Mouse (Mus musculus): ENCODE results near the gene Vps37c. TPM values are rescaled to one million over a fixed set of nuclear protein-coding genes. Genes with fewer than 3 reads are reported as not detected.

Gene Vps37c
- polyA plus RNA-seq, 1 experiment = 14.8 TPM

DNA sequence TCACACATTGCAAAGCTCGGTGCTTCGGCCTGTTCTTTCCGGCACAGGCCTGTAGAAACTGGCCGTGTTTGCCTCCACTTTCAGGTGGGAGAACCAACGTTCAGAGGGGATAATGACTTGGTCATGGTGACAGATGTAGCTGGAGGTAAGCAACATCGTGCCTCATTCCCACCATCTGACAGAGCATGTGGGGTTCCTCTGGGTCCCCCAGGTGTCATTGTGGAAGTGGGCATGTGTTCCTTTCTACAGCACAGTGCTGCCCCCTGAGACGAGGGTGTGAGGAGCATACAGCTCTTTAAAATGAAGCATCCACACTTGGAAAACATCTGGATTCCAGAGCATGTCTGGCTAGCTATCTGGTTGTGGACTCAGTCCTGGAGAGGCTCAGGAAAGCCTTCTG lies 46.0 kb downstream of the Vps37c start:
- Histone ChIP-seq H3K27ac (ENCODE audit: insufficient read depth, low read length) (no peak overlapping the region), H3K4me1 (ENCODE audit: control insufficient read depth, insufficient read depth, low read length) (no peaks in the 10 kb centered on the region), H3K4me3 (ENCODE audit: insufficient read depth, low read length) (no peak overlapping the region)
- TF ChIP-seq POLR2A (IDR thresholded peaks at IDR 0.05; ENCODE audit: low read depth, low read length) (no peak), CTCF (IDR thresholded peaks at IDR 0.05; ENCODE audit: borderline replicate concordance, insufficient read depth, low read length) (no peak)

DNA sequence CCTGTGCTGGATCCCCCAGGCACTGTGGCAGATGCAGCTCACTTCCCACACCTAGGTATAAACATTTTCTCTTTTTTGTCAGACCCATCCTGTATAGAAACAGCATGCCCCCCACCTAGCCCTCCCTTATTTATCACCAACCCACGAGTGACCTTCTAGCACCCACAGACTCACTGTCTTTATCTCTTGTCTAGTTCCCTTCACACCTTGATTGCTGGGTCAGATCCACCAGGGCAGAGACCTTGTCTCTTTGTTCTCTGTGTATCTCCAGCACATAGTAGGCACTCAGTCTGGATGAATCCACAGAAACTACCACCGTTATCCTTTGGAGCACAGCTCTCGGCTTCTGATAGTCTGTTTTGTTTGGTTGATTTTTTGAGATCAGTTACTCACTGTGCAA lies 46.5 kb downstream of the Vps37c start:
- TF ChIP-seq POLR2A (IDR thresholded peaks at IDR 0.05; ENCODE audit: low read depth, low read length) (no peak), CTCF (IDR thresholded peaks at IDR 0.05; ENCODE audit: borderline replicate concordance, insufficient read depth, low read length) (no peak)
- Histone ChIP-seq H3K27ac (ENCODE audit: insufficient read depth, low read length) (no peak overlapping the region), H3K4me3 (ENCODE audit: insufficient read depth, low read length) (no peak overlapping the region), H3K4me1 (ENCODE audit: control insufficient read depth, insufficient read depth, low read length) (no peaks in the 10 kb centered on the region)

DNA sequence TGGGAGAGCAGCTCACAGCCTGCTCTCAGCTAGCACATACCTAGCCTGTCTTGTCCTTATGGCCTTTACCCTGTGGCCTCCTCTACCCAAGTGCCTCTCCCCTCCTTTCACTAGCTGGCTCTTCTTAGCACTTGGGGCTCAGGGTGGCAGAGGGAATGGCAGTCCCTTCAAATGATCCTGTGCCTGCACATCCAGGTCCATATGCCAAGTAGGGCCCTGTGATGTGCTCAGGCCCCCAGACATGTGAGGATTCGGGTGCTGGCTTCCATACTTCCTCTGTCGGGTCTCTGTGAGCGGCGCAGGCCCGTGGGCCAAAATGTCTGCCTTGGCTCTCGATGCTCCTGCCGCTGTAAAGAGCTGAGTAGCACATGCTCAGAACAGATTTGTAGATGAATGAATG lies 47.3 kb downstream of the Vps37c start:
- Histone ChIP-seq H3K27ac (ENCODE audit: insufficient read depth, low read length) (no peak overlapping the region), H3K4me3 (ENCODE audit: insufficient read depth, low read length) (no peak overlapping the region), H3K4me1 (ENCODE audit: control insufficient read depth, insufficient read depth, low read length) (peaks cover 4% of the 10 kb centered on the region; the same call in 1 of the 2 replicates)
- no peak for TF ChIP-seq POLR2A (IDR thresholded peaks at IDR 0.05; ENCODE audit: low read depth, low read length)
- no peak for TF ChIP-seq CTCF (IDR thresholded peaks at IDR 0.05; ENCODE audit: borderline replicate concordance, insufficient read depth, low read length)

GRCm38 (mm10) chr19:10738038-10738437 lies 49.5 kb downstream of the Vps37c start:
- H3K4me1 ChIP-seq (ENCODE audit: control insufficient read depth, insufficient read depth, low read length) = peaks cover 11% of the 10 kb centered on the region
- H3K27ac ChIP-seq (ENCODE audit: insufficient read depth, low read length) = no peak overlapping the region
- H3K4me3 ChIP-seq (ENCODE audit: insufficient read depth, low read length) = no peak overlapping the region
- no peak for TF ChIP-seq POLR2A (IDR thresholded peaks at IDR 0.05; ENCODE audit: low read depth, low read length)
- no peak for TF ChIP-seq CTCF (IDR thresholded peaks at IDR 0.05; ENCODE audit: borderline replicate concordance, insufficient read depth, low read length)

- Histone ChIP-seq H3K27ac (ENCODE audit: insufficient read depth, low read length) (no peak within 1 kb of the TSS), H3K4me3 (ENCODE audit: insufficient read depth, low read length) (no peak within 1 kb of the TSS), H3K4me1 (ENCODE audit: control insufficient read depth, insufficient read depth, low read length) (peaks cover 11% of the 10 kb centered on the region)
- no peak for TF ChIP-seq POLR2A (IDR thresholded peaks at IDR 0.05; ENCODE audit: low read depth, low read length)
- no peak for TF ChIP-seq CTCF (IDR thresholded peaks at IDR 0.05; ENCODE audit: borderline replicate concordance, insufficient read depth, low read length)
These were observed 50.3 kb downstream of the Vps37c start, which contains the start of gene Cd5 for GRCm38 (mm10) chr19:10738811-10739210. Gene Cd5 (minus strand): TSS chr19:10739002.

DNA sequence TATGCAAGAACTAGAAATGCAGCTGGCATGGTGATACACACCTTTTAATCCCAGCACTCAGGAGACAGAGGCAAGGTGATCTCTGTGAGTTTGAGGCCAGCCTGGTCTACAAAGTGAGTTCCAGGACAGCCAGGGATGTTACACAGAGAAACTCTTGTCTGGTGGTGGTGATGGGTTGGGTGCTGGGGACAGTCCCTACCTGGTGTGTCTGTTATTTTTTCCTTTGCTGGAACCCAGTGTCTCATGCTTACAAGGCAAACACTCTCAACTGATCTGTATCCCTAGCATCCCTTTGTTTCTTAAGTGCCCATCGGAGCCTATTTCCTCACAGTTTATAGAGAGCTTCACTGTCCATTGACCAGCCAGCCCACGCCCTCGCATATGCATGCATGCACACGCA lies 51.4 kb downstream of the Vps37c start:
- H3K4me1 ChIP-seq (ENCODE audit: control insufficient read depth, insufficient read depth, low read length) = peaks cover 11% of the 10 kb centered on the region

GRCm38 (mm10) chr19:10740641-10741440 lies 52.3 kb downstream of the Vps37c start:
- H3K4me3 ChIP-seq (ENCODE audit: insufficient read depth, low read length) = no peak overlapping the region
- peaks cover 11% of the 10 kb centered on the region for H3K4me1 ChIP-seq (ENCODE audit: control insufficient read depth, insufficient read depth, low read length)
- H3K27ac ChIP-seq (ENCODE audit: insufficient read depth, low read length) = no peak overlapping the region
- TF ChIP-seq CTCF (IDR thresholded peaks at IDR 0.05; ENCODE audit: borderline replicate concordance, insufficient read depth, low read length) (no peak), POLR2A (IDR thresholded peaks at IDR 0.05; ENCODE audit: low read depth, low read length) (no peak)

More for the DNA sequence above, 51.4 kb downstream of the Vps37c start:
- Histone ChIP-seq H3K4me3 (ENCODE audit: insufficient read depth, low read length) (no peak overlapping the region), H3K27ac (ENCODE audit: insufficient read depth, low read length) (no peak overlapping the region)
- TF ChIP-seq POLR2A (IDR thresholded peaks at IDR 0.05; ENCODE audit: low read depth, low read length) (no peak), CTCF (IDR thresholded peaks at IDR 0.05; ENCODE audit: borderline replicate concordance, insufficient read depth, low read length) (no peak)

- no peak overlapping the region for H3K27ac ChIP-seq (ENCODE audit: insufficient read depth, low read length)
- TF ChIP-seq CTCF (IDR thresholded peaks at IDR 0.05; ENCODE audit: borderline replicate concordance, insufficient read depth, low read length) = no peak
- TF ChIP-seq POLR2A (IDR thresholded peaks at IDR 0.05; ENCODE audit: low read depth, low read length) = no peak
These were observed 53.6 kb downstream of the Vps37c start for GRCm38 (mm10) chr19:10742145-10742544.

DNA sequence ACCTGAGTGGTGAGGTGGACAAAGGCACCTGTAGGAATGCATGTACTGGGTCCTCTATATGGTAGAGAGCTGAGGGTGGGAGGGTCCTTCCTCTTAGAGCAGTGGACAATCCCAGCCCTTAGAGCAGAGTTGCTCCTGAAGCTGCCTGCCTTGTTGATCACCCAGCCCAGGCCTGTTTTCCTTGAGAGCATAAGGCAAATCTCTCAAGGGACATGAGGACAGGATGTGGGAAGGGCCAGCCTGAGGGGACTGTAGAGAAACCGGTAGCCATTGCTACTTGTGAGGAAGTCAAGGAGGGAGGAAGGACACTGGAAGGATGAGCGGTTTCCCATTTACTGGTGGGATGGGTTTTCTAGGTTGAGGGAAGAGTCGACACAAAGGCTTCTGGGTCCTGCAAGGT lies 54.0 kb downstream of the Vps37c start:
- Histone ChIP-seq H3K4me3 (ENCODE audit: insufficient read depth, low read length) (no peak overlapping the region), H3K4me1 (ENCODE audit: control insufficient read depth, insufficient read depth, low read length) (peaks cover 11% of the 10 kb centered on the region), H3K27ac (ENCODE audit: insufficient read depth, low read length) (no peak overlapping the region)
- TF ChIP-seq CTCF (IDR thresholded peaks at IDR 0.05; ENCODE audit: borderline replicate concordance, insufficient read depth, low read length) (no peak), POLR2A (IDR thresholded peaks at IDR 0.05; ENCODE audit: low read depth, low read length) (no peak)

More at GRCm38 (mm10) chr19:10742145-10742544, 53.6 kb downstream of the Vps37c start:
- Histone ChIP-seq H3K4me1 (ENCODE audit: control insufficient read depth, insufficient read depth, low read length) (peaks cover 11% of the 10 kb centered on the region), H3K4me3 (ENCODE audit: insufficient read depth, low read length) (no peak overlapping the region)

GRCm38 (mm10) chr19:10747182-10747581 lies 58.6 kb downstream of the Vps37c start:
- no peaks in the 10 kb centered on the region for H3K4me1 ChIP-seq (ENCODE audit: control insufficient read depth, insufficient read depth, low read length)
- no peak for TF ChIP-seq CTCF (IDR thresholded peaks at IDR 0.05; ENCODE audit: borderline replicate concordance, insufficient read depth, low read length)
- TF ChIP-seq POLR2A (IDR thresholded peaks at IDR 0.05; ENCODE audit: low read depth, low read length) = no peak
- no peak overlapping the region for H3K4me3 ChIP-seq (ENCODE audit: insufficient read depth, low read length)
- no peak overlapping the region for H3K27ac ChIP-seq (ENCODE audit: insufficient read depth, low read length)

Measured in embryonic fibroblast, embryonic 13.5 days (primary cell).